Mouse (Mus musculus): ENCODE data around the gene F2rl2. TPM values are rescaled to one million over a fixed set of nuclear protein-coding genes. Genes with fewer than 3 reads are reported as not detected.

F2rl2 gene
- polyA plus RNA-seq, 1 experiment from 2014 or later, result 1.9 TPM

- Histone ChIP-seq H3K4me3 (replicated peaks) (no peak overlapping the region), H3K9ac (replicated peaks) (no peak overlapping the region), H3K36me3 (no peaks in the 10 kb centered on the region), H3K27me3 (replicated peaks) (no peaks in the 10 kb centered on the region), H3K9me3 (replicated peaks) (no peaks in the 10 kb centered on the region), H3K4me1 (no peaks in the 10 kb centered on the region), H3K4me2 (no peak overlapping the region), H3K27ac (replicated peaks) (no peak overlapping the region)
- no peak for ATAC-seq (ENCODE audit: low FRiP score)
- 83% methylated on average over 7 of the region's 7 CpGs for WGBS
These were observed 50.4 kb downstream of the F2rl2 start for GRCm38 (mm10) chr13:95747101-95747500.

- Histone ChIP-seq H3K4me3 (replicated peaks) (no peak overlapping the region), H3K27me3 (replicated peaks) (no peaks in the 10 kb centered on the region), H3K9me3 (replicated peaks) (no peaks in the 10 kb centered on the region), H3K4me2 (no peak overlapping the region), H3K9ac (replicated peaks) (no peak overlapping the region), H3K4me1 (no peaks in the 10 kb centered on the region), H3K27ac (replicated peaks) (no peak overlapping the region), H3K36me3 (no peaks in the 10 kb centered on the region)
- ATAC-seq (ENCODE audit: low FRiP score), result no peak
- WGBS, result 86% methylated on average over 11 of the region's 11 CpGs
These were observed 50.9 kb downstream of the F2rl2 start for GRCm38 (mm10) chr13:95747541-95747940.

Other genes starting within 250 kb of the F2rl2 start
- gene S100z, start 218.1 kb upstream of the F2rl2 start, polyA plus RNA-seq (2015; fragmentation: Nextera tagmentation; extraction: Ambion mirVana), result not detected in 2 replicates
- gene F2rl1, start 171.6 kb upstream of the F2rl2 start, polyA plus RNA-seq (2015; fragmentation: Nextera tagmentation; extraction: Ambion mirVana), result 0.13 and 1.8 TPM in 2 replicates
- 52.1 and 53.9 TPM in 2 replicates for gene F2r, start 78.4 kb upstream of the F2rl2 start, polyA plus RNA-seq (2015; fragmentation: Nextera tagmentation; extraction: Ambion mirVana)
- gene Iqgap2, start 195.1 kb downstream of the F2rl2 start, polyA plus RNA-seq (2015; fragmentation: Nextera tagmentation; extraction: Ambion mirVana), result 1.9 and 6.0 TPM in 2 replicates

Measured in neural tube, embryonic 15.5 days (tissue).